Mouse (Mus musculus) hindbrain, embryonic 16.5 days (tissue): Measurements from ENCODE around the gene Tmod3. TPM values are rescaled to one million over a fixed set of nuclear protein-coding genes. Genes with fewer than 3 reads are reported as not detected.
"Not testable (repeated sequence)": the region's sequence is repeated elsewhere in the genome, so short reads cannot be mapped to it uniquely, and the experiment has no call there.

Experiments
- ATAC-seq: fragments of 200-750 bp; cut with Nextera tagmentation; 2 replicates; pipeline ENCODE4 v1.8.0; 2017; ENCODE audit warnings: moderate TSS enrichment, moderate library complexity
- H3K27ac ChIP-seq: fragments of 300-500 bp; sonication (generic); 2 replicates; pipeline ENCODE4 v1.5.1; 2014; ENCODE audit warnings: low read depth, mild to moderate bottlenecking, control low read depth, low read length, moderate library complexity
- H3K27me3 ChIP-seq: fragments of 300-500 bp; sonication (generic); replicated peaks from 2 replicates; pipeline ENCODE4 v1.6.1; 2014; ENCODE audit warnings: low read length; ENCODE audit not compliant: control insufficient read depth, insufficient read depth
- H3K36me3 ChIP-seq: fragments of 300-500 bp; sonication (generic); 2 replicates; pipeline ENCODE4 v1.6.1; 2014; ENCODE audit warnings: mild to moderate bottlenecking, low read length, moderate library complexity, mixed read lengths; ENCODE audit not compliant: control insufficient read depth, insufficient read depth
- H3K4me1 ChIP-seq: fragments of 300-500 bp; sonication (generic); 2 replicates; pipeline ENCODE4 v1.6.1; 2014; ENCODE audit warnings: low read depth, low read length; ENCODE audit not compliant: control insufficient read depth, insufficient read depth
- H3K4me2 ChIP-seq: fragments of 300-500 bp; sonication (generic); 2 replicates; pipeline ENCODE4 v1.6.1; 2014; ENCODE audit warnings: mild to moderate bottlenecking, low read length, control low read depth, moderate library complexity
- H3K4me3 ChIP-seq: fragments of 300-500 bp; sonication (generic); 2 replicates; pipeline ENCODE4 v1.5.1; 2014; ENCODE audit warnings: mild to moderate bottlenecking, low read length, control low read depth, moderate library complexity
- H3K9ac ChIP-seq: fragments of 300-500 bp; sonication (generic); 2 replicates; pipeline ENCODE4 v1.6.1; 2014; ENCODE audit warnings: low read depth, mild to moderate bottlenecking, control low read depth, low read length, moderate library complexity
- H3K9me3 ChIP-seq: fragments of 300-500 bp; sonication (generic); 2 replicates; pipeline ENCODE4 v1.6.1; 2014; ENCODE audit warnings: mild to moderate bottlenecking, low read length, moderate library complexity; ENCODE audit not compliant: control insufficient read depth
- whole genome bisulfite sequencing: fragments of 180-500 bp; shearing (Covaris S2); extraction: QIAGEN DNeasy Blood & Tissue Kit; methylation state at CpG from one replicate; pipeline ENCODE4 v1.1.7; 2014; 5-methylcytosine and 5-hydroxymethylcytosine counted together
- polyA plus RNA-seq: library from polyadenylated mRNA; unstranded; fragments of >200 nt; fragmentation: Nextera tagmentation; extraction: Ambion mirVana; gene quantifications from 2 replicates; pipeline ENCODE4 v1.2.1, GENCODE M21; 2015

Tmod3 gene
- polyA plus RNA-seq, 1 experiment from 2014 or later, result 79.5 TPM

DNA sequence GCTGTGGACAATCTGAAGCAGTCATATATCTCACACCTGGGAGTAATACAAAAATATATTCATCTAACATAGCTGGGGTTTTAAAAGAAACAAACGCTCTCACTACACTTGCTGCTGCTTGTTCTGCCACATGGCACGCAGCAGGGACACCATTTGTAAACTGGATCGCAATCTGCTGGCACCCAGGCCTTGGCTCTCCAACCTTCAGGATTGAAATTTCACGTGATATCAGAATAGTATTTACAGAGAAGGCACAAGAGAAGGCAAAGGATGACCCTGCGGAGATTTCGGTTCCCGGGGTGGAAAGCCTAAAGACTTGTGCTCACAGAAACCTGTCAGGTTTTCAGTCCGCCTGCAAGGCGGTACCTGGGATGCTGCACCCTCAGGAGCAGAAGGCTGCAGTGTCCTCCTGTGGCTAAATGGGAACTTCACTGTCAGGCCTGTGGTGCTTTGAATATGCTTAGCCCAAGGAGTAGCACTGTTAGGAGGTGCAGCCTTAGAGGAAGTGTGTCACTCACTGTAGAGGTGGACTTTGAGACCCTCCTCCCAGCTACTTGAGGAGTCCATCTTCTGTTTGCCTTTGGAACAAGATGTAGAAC lies 65.0 kb downstream of the Tmod3 start:
- H3K36me3 ChIP-seq, result peaks cover 8% of the 10 kb centered on the region; the same call in 1 of the 2 replicates
- H3K9me3 ChIP-seq, result no peaks in the 10 kb centered on the region
- ATAC-seq, result no peak
- 86% methylated on average over 9 of the region's 9 CpGs for WGBS
- no peaks in the 10 kb centered on the region for H3K4me1 ChIP-seq
- no peak overlapping the region for H3K27ac ChIP-seq
- H3K4me2 ChIP-seq, result no peak overlapping the region
- H3K9ac ChIP-seq, result no peak overlapping the region
- no peak overlapping the region for H3K4me3 ChIP-seq
- no peaks in the 10 kb centered on the region for H3K27me3 ChIP-seq

GRCm38 (mm10) chr9:75488255-75488654 lies 71.2 kb downstream of the Tmod3 start:
- H3K4me1 ChIP-seq, H3K4me2 ChIP-seq, H3K36me3 ChIP-seq, H3K9ac ChIP-seq, H3K27ac ChIP-seq, ATAC-seq, H3K27me3 ChIP-seq, H3K9me3 ChIP-seq, H3K4me3 ChIP-seq: not testable (repeated sequence)
- WGBS, result 95% methylated on average over 7 of the region's 7 CpGs

DNA sequence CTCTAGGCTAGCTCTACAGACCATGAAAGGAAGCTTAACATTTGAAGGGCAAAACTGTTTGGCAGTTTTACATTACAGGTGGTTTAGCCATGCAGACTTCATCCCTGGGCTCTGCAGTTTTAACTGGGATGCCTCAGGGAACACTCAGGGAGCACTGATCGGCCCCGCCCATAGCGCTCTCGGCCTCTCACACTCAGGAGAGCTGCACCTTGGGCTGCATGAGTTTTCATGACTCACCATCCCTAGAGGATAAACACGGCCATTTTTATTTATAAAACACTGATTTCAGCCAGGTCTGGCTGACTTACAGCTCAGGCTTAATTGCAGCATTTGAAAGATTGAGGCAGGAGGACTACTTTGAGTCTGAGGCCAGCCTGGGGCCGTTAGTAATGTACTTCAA lies 74.2 kb downstream of the Tmod3 start:
- Histone ChIP-seq H3K4me1 (no peaks in the 10 kb centered on the region), H3K36me3 (no peaks in the 10 kb centered on the region), H3K9ac (no peak overlapping the region), H3K9me3 (no peaks in the 10 kb centered on the region), H3K4me3 (no peak overlapping the region), H3K27me3 (no peaks in the 10 kb centered on the region), H3K4me2 (no peak overlapping the region), H3K27ac (no peak overlapping the region)
- 94% methylated on average over 6 of the region's 6 CpGs for WGBS
- no peak for ATAC-seq

DNA sequence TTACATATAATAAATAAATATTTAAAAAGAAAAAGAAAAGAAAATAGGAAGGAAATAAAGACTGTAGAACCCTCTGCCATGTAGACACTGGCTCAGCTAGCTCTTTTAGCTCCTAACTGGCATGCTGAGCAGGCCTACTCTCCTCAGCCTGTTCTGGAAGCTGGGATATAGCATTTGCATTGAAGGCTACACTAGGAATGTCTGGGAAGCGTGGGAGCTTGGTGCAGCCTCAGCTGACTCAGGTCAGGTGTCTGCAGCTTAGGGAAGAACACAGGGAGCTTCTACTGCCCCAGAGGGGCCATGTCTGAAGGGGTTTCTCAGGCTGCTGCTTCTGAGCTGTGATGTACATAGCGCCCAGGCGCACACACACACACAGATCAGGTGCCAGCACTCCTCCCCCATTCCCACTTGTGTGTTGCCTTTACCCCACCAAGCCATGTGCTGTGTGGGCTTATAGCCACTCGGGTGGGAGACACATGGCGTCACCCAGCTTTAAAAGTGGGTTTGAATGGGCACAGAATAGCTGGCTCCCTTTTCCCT lies 78.9 kb downstream of the Tmod3 start:
- Histone ChIP-seq H3K27me3 (no peaks in the 10 kb centered on the region), H3K27ac (no peak overlapping the region), H3K36me3 (no peaks in the 10 kb centered on the region), H3K4me3 (no peak overlapping the region), H3K9me3 (no peaks in the 10 kb centered on the region), H3K4me1 (no peaks in the 10 kb centered on the region), H3K4me2 (no peak overlapping the region), H3K9ac (no peak overlapping the region)
- 0 out of 2 replicates have a peak, but pooled peaks have one; percentile 27 for ATAC-seq
- WGBS, result 83% methylated on average over 5 of the region's 5 CpGs

DNA sequence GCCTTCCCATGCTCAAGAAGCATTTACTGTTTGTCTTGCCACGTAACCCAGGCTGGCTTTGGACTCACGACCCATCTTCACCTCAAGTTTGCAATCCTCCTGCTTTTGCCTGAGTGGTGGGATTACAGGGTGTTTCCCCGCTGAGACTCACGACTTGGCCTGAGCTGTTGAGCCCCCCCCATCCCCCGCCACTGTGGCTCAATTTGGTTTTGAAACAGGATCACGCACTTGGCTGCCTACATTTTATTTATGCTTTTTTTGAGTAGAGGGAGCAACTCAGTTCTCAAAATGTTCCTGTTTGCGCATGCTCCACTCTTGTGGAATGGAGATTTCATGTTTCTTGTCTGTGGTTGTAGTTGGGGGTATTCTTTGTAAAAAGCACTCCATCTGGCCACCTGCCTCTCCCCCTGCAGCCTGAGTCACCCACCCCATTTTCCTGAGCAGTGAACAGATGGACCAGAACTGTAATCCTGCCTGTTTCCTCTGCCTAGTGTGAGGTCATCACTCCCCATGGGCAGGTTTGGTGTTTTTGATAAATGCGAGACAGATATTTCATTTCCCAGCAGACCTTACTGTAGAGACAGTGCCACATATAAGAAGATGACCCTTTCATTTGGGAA lies 80.2 kb downstream of the Tmod3 start:
- no peak overlapping the region for H3K9ac ChIP-seq
- no peak overlapping the region for H3K4me3 ChIP-seq
- no peak overlapping the region for H3K4me2 ChIP-seq
- no peaks in the 10 kb centered on the region for H3K36me3 ChIP-seq
- H3K27me3 ChIP-seq, result no peaks in the 10 kb centered on the region
- H3K9me3 ChIP-seq, result no peaks in the 10 kb centered on the region
- ATAC-seq, result peak; percentile 79; the same call in 1 of the 2 replicates
- peak overlapping the region; percentile 17; the same call in 1 of the 2 replicates for H3K27ac ChIP-seq
- H3K4me1 ChIP-seq, result no peaks in the 10 kb centered on the region
- WGBS, result 62% methylated on average over 8 of the region's 8 CpGs

GRCm38 (mm10) chr9:75477212-75477611 lies 82.2 kb downstream of the Tmod3 start:
- Histone ChIP-seq H3K9me3 (no peaks in the 10 kb centered on the region), H3K4me3 (no peak overlapping the region), H3K9ac (no peak overlapping the region), H3K27ac (no peak overlapping the region), H3K27me3 (no peaks in the 10 kb centered on the region), H3K36me3 (0 out of 2 replicates have a peak, but pooled peaks cover 3% of the 10 kb centered on the region), H3K4me2 (no peak overlapping the region), H3K4me1 (no peaks in the 10 kb centered on the region)
- WGBS, result 71% methylated on average over 3 of the region's 3 CpGs
- ATAC-seq, result no peak

- Histone ChIP-seq H3K4me2 (no peak overlapping the region), H3K27ac (no peak overlapping the region), H3K9me3 (no peaks in the 10 kb centered on the region), H3K4me1 (no peaks in the 10 kb centered on the region), H3K36me3 (peaks cover 21% of the 10 kb centered on the region), H3K4me3 (no peak overlapping the region), H3K27me3 (no peaks in the 10 kb centered on the region), H3K9ac (no peak overlapping the region)
- 77% methylated on average over 14 of the region's 14 CpGs for WGBS
- no peak for ATAC-seq
Observed at GRCm38 (mm10) chr9:75468297-75468696, 91.2 kb downstream of the Tmod3 start.

DNA sequence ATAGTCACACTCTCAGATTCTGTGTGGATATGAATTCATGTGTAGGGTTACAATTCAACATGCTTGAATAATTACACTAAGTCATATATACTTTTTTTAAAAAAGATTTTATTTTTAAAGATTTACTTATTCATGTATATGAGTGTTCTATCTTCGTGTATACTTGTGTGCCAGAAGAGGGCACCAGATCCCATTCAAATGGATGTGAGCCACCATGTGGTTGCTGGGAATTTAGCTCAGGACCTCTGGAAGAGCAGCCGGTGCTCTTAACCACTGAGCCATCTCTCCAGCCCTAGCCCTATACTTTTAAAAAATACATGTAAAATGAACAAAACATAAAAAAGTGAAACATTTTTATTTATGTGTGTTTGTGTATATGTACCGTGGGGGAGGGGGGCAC lies 91.9 kb downstream of the Tmod3 start:
- Histone ChIP-seq H3K4me2 (no peak overlapping the region), H3K4me1 (no peaks in the 10 kb centered on the region), H3K27me3 (no peaks in the 10 kb centered on the region), H3K9me3 (no peaks in the 10 kb centered on the region), H3K4me3 (no peak overlapping the region), H3K27ac (no peak overlapping the region), H3K9ac (no peak overlapping the region), H3K36me3 (peaks cover 21% of the 10 kb centered on the region)
- no peak for ATAC-seq
- 97% methylated on average over 3 of the region's 3 CpGs for whole genome bisulfite sequencing

- Histone ChIP-seq H3K4me1 (no peaks in the 10 kb centered on the region), H3K9ac (no peak overlapping the region), H3K27me3 (no peaks in the 10 kb centered on the region), H3K9me3 (no peaks in the 10 kb centered on the region), H3K27ac (no peak overlapping the region), H3K36me3 (peaks cover 28% of the 10 kb centered on the region), H3K4me3 (no peak overlapping the region), H3K4me2 (no peak overlapping the region)
- 91% methylated on average over 4 of the region's 4 CpGs for WGBS
- ATAC-seq, result no peak
Observed at GRCm38 (mm10) chr9:75466641-75467040, 92.8 kb downstream of the Tmod3 start.
